Mouse (Mus musculus): ENCODE measurements around the gene Mpv17l.
A peak's percentile ranks its signal among the peaks of the same experiment; 100 is the strongest.
"Not testable (repeated sequence)": the region's sequence is repeated elsewhere in the genome, so short reads cannot be mapped to it uniquely, and the experiment has no call there.

Mpv17l gene

DNA sequence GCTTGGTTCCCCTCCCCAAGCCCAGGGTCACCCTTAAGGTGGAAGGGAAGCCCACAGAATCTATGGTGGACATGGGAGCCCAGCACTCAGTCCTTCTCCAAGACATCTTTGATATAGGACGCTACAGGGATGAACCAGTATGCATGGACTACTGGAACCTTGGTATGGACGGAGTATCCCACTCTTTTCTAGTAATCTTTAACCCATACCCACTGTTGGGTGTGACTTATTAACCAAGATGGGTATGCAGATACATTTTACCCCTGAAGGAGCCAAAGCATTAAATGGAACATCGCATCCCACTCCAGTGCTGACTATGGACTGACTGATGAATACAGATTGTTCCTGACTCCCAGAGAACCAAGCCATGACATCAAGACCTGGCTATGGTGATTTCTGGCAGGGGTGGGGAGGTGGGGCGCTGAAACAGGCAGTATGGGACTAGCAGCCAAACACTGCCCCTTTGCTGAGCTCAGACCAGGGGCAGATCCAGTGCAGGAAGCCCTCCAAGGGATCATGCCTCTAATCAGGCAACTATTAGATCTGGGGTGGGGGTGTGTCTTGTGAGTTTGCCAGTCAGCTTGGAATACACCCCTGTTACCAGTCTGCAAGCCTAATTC, 24.6 kb downstream of the Mpv17l start:
- no peak for DNase-seq (ENCODE audit: low read depth, low spot score)

DNA sequence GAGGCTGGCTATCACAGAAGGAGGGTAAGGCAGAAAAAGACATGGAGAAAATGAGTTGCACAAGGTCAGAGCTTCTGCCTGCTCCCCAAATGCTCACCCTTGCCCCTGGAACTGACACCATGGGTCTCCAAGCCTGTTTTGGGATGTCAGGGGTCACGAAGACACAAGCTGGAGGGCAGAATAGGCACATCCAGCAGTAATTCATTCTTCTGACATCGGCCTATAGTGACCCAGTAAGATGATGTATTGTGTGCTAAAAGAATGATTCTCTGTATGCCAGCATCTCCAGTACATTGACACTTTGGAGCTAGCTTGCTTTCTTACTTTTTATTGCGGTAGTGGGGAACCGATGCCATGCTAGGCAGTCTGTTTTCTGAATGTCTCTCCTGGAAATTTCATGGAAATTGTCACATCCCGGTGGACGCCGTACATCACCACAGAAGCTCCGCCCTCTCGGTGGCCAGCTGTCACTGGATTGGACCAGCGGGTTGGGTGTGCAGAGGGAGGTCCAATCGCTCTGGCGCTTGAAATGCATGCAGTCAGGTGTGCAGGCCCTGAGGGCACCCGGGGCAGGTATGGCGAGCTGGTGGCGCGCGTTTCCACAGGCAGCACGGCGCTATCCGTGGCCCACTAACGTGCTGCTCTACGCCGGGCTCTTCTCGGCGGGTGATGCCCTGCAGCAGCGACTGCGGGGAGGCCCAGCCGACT, 37.3 kb downstream of the Mpv17l start:
- DNase-seq (ENCODE audit: low read depth, low spot score): peak; percentile 46

DNA sequence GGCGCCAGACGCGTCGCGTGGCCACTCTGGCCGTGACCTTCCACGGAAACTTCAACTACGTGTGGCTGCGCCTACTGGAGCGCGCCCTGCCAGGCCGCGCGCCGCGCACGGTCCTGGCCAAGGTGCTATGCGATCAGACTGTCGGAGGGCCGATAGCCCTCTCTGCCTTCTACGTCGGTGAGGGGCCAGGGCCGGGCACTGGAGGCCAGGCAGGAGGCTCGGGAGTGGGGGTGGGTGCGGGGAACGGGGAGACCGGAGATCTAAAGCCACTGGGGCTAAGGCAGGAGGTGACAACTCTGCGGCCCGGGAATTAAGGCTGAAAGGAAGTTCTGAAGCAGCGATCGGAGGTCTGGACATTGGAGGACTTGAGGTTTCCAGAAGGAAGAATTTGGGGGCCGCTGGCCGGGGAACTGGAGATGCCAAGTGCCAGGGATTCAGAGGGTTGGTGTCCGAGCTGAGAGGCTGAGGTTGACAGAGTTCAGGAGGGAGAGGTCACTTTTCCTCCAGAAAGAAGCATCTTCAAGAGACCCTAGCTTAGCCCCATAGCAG, 38.0 kb downstream of the Mpv17l start:
- DNase-seq (ENCODE audit: low read depth, low spot score): no peak

DNA sequence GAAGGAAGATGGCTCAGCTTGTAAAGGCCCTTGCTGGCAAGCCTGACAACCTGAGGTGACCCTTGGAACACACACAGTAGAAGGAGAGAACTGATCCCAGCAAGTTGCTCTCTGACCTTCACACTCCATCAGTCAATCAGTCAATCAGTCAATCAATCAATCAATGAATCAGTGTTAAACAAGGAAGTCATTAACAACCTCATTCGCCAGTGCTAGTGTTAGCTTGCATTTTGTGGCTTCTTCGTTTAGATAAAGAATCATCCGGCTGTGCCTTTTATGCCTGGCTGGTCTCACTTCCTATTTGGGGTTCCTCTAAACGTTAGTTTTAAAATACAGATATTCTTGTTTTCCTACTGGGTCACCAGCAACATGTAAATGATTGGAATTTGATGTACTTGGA, 41.2 kb downstream of the Mpv17l start:
- DNase-seq (ENCODE audit: low read depth, low spot score): no peak

DNA sequence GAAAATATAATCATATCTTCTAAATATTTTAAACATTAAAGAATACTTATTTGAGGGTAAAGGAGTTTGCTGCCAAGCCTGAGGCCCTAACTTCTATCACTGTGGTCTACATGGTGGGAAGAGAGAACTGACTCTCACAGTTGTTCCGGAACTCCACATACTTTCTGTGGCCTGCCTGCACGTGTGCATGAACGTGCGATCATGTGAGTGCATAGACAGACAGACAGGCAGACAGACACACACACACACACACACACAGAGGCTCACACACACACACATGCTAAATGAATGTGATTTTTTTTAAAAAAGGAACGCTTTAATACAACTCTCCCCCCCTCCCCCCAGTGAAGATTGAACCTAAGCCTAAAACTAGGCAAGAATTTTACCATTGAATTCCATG, 41.8 kb downstream of the Mpv17l start:
- DNase-seq (ENCODE audit: low read depth, low spot score): no peak

DNA sequence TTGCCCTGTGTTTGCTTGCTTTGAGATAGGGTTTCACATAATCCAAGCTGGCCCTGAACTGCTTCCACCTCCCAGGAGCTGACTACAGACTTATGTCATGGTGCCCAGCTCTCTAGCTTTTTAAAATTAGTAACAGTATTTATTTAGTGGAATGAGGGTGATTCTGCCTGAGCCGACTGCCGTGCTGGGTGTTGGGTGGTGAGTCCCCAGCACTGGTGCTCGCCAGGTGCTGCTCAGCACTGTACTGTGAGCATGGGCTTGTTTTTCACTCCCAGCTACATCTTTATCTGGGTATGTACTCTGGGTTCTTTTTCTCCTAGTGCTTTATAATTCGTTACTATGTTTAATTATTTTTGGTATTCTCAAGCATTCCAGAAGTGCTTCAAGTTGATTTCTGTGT, 42.2 kb downstream of the Mpv17l start:
- DNase-seq (ENCODE audit: low read depth, low spot score): no peak

DNA sequence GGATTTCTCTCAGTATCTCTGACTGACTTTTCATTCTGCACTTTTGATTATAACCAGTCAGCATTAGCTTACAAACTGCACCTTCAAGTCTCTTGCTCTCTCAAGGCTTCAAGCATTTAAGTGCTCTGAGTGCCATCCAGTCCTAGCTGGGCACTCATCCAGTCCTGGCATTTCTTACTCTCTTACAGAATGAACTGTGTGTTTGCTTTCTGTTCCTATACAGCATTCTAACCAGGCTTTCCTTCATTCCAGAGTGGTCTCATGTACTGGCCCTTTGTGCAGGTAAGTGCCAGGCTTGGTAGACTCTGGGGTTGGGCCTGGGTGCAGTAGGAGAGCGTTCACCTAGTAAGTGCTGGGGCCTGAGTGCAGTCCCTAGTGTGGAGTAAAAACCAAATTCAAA, 43.3 kb downstream of the Mpv17l start:
- no peak for DNase-seq (ENCODE audit: low read depth, low spot score)

DNA sequence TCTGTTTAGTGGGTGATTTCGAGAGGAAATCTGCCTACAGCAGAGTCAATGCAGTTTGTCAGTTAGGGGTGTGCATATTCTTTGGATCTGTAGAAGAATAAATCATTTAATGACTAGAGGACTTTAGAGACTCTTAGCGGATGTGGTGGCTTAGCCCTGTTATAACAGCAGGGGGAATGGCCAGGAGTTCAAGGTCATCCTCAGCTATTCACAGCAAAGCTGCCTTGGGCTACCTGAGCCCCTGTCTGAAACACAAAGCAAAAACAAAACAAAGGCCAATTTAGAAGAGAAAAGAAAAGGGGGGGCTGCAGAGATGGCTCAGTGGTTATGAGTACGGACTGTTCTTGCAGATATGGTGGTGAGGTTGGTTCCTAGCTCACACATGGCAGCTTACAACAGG, 48.3 kb downstream of the Mpv17l start:
- DNase-seq (ENCODE audit: low read depth, low spot score): no peak

DNA sequence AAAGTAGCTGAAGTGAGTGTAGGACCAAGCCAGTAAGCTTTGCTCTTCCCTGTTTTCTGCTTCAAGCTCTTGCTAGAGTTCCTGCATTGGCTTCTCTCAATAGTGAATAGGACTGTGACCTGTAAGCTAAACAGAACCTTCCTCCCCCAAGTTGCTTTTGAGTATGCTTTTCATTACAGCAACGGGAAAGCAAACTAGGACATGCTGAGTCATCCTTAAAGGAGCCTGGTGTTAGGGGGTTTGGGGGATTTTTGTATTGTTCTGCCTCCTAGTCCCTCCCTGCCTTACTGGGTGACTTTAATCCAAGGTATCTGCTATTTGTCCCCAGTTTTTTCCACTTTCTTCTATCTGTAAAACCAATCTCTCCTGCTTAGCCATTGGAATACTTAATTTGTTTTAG, 59.1 kb downstream of the Mpv17l start:
- no peak for DNase-seq (ENCODE audit: low read depth, low spot score)

DNA sequence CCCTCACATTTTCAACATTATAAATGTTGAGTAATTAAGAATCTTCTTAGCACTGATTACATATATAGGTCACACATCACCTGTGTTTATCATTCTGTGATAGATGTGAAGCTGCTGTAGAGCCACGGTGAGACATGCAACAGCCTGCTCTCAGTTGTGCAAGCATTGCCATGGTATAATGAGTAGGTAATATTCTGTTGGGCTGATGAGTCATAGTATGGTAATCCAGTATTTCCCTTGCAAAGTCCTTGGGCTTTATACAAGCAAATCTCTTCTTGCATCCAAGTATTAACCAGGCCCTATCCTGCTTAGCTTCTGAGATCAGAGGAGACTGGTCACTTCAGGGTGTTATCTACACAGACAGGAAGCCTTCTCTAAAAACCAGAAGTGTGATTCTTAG, 66.1 kb downstream of the Mpv17l start:
- no peak for DNase-seq (ENCODE audit: low read depth, low spot score)

DNA sequence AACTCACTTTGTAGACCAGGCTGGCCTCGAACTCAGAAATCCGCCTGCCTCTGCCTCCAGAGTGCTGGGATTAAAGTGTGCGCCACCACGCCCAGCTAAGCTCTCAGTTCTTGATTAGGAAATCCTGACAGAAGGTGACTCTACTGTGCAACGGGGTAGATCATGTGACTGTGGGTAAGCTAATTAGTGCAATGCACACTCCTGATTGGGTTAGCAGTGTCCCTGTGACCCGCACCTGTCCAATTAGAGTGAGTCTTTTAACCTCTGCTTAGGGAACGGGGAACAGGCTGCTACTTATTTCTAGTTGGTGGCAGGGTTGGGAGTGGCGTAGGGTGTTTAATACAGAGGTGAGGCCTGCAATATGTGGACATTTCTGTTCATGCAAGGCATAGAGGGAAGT, 69.1 kb downstream of the Mpv17l start:
- no peak for DNase-seq (ENCODE audit: low read depth, low spot score)

DNA sequence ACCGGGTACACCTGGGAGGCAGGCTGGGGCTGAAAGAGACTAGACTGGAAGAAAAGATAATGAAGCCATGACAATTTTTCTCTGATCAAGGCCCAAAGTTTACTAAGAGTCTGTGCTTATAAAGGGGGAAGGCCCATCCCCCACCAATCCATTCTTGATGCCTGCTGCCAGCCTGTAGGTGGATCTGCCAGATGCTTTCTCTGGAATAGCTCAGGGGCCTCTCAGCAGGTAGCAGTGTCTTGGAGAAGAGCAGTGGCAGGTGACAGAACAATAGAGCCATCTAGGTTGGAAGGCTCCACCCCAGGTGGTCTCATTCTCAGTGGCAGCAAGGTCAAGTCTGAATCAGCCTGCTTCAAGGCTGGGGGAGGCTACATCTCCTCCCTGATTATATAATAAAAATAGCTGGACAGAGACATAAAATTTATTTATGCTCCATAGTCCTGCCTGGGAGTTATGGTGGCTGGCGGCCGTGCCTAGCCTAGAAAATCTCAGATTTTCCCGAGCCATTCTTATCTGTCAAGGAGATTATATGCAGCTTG, 73.5 kb downstream of the Mpv17l start:
- DNase-seq (ENCODE audit: low read depth, low spot score): not testable (repeated sequence)

DNA sequence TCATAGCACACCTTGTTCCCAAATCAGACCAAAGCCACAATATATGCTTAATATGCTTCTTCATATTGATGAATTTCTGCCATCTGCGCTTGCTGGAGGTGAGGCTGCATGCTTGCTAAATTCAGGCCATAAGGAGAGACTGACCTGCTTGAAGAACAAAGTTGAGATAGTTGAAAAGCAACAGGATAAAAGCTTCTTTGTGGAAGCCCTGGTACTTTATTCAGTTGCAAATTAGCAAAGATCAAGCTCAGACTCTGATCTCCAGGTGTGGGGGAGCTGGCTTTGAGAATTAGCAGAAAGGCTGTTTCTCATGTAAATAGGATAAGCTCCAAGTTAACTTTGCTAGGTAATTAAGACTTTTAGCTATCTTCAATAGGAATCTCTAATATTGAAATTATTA, 74.1 kb downstream of the Mpv17l start:
- not testable (repeated sequence) for DNase-seq (ENCODE audit: low read depth, low spot score)

DNA sequence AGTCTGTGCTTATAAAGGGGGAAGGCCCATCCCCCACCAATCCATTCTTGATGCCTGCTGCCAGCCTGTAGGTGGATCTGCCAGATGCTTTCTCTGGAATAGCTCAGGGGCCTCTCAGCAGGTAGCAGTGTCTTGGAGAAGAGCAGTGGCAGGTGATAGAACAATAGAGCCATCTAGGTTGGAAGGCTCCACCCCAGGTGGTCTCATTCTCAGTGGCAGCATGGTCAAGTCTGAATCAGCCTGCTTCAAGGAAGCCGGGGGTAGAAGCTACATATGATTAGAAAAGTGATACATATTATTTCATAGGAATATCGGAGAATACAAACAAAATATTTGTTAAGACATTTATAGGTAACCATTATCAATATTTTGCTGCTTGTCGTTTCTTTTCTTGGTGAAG, 78.8 kb downstream of the Mpv17l start:
- not testable (repeated sequence) for DNase-seq (ENCODE audit: low read depth, low spot score)

DNA sequence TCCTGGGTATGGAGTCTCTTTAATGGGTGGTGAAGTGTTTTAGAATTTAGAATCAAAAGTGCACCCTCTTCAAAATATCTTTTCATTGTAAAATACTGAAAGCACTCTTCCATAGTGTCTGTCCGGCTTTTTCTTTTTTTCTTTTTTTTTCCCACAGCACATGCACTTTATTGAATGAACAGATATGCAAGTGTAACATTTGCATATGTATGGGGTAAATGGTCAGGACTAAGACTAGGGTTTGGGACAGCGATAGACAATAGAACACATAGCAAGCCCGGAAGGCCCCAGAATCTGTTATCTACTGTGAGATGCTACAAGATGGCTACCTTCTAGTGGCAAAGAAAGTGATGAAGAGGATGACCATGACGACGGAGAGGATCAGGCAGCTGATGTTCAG, 80.2 kb downstream of the Mpv17l start:
- no peak for DNase-seq (ENCODE audit: low read depth, low spot score)

DNA sequence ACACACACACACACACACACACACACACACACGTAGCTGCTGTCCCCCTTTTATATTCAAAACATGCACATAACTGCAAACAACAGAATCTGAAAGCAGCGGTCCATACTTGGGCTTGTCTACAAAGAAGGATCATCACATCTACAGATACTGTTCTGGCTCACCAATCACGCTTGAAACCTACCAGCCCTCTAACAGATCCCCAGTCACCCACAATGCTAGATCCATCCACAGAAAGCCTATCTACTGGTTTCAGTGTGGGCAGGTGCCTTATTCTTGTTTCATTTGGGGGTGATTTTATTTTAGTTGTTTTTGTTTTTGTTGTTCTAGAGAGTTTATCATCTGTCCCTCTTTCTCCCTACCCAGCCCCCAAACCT, 83.2 kb downstream of the Mpv17l start:
- no peak for DNase-seq (ENCODE audit: low read depth, low spot score)

DNA sequence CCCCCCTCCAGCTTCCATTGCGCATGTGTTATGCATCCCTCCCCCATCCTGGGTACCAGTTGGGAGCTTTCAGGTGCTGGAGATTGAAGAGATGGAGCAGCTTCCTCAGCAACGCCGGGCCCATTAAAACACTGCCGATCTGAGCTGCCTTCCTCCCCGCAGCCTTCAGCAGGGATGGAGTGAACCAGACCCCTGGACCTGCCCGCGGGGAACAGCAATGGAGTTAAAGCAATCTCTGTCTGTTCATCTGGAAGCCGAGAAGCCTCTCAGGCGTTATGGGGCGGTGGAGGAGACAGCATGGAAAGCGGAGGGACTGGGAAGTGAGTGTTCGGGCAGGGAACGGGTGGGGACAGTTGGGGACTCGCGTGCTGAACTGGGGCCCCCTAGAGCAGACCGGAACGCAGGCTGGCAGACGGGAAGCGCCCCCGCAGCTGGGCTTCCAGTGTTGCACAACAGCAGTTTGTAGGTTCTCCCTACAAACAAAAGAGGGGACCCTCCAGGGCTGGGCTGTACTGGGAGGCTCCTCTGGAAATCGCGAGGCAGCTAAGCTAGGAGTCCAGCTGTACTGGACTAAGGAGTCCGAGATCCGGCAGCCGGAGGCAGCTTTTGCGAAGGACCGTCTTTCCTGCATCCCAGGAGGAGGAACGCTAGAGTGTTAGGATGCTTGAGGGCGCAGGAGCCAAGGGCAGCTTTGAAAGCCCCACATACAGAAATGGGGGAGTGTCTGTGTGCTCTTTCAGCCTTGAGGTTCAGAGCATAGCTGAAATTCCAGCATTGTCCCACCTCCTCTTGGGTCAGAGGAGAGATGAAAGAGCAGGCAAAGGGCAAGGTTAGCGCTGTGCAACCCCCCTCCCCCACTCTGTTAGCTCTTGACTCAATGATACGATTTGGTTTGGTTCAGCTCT, 83.9 kb downstream of the Mpv17l start, which contains the start of the genes 2900011O08Rik and Ifitm7:
Gene 2900011O08Rik, plus strand, starts transcription at position 31 of the 905 bp plus-strand sequence.
Gene Ifitm7, minus strand, starts transcription at position 315 of the 905 bp plus-strand sequence.
- DNase-seq (ENCODE audit: low read depth, low spot score): no peak

DNA sequence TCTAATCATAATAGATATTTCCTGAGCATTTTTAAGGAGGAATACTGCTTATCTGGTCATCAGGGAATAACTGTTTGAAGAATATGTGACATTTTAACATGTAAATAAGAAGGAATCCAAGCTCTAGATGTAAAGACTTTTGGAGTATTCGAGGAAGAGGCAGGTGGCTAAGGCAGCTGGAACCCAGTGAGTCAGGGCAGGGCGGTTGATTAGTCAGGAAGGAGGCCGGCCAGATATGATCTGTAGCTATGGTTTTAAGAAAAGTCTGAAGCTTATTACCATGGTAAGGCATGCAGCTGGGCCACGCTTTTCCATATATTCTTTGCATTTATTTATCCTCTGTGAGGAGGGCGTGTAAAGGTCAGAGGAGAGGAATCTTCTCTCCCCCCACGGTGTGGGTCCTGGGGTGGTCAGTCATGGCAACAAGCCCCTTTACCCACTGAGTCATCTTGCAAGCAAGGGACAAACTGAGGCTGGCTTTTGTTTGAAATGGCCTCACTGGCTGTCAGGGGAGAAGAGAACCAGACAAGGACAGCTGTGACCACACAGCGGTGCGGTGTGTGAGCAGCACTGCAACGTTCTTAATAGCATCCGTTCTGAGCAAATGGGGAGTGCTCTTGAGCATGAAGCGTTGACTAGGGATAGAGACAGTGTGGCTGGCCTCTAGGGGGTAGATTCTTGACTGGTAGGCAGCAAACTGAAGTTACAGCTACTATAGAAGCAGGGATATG, 89.7 kb downstream of the Mpv17l start:
- no peak for DNase-seq (ENCODE audit: low read depth, low spot score)

DNA sequence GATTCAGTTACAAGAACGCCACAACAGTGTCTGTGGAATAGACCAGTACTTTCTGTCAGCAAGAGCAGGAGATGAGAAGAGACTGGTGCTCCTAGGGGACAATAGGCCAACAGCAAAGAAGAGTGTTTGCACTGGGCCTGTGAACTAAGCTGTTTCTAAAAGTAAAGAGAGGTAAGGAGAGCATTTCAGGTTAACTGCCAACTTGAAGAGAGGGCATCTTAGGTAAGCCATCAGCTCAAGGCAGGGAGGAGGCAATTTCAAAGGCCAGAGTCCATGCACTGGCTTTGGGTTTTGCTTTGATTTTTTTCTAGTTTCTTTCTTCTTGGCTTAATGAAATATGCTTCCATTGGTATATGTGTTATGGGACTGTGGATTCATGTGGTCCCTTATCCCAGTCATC, 91.1 kb downstream of the Mpv17l start:
- DNase-seq (ENCODE audit: low read depth, low spot score): no peak

DNA sequence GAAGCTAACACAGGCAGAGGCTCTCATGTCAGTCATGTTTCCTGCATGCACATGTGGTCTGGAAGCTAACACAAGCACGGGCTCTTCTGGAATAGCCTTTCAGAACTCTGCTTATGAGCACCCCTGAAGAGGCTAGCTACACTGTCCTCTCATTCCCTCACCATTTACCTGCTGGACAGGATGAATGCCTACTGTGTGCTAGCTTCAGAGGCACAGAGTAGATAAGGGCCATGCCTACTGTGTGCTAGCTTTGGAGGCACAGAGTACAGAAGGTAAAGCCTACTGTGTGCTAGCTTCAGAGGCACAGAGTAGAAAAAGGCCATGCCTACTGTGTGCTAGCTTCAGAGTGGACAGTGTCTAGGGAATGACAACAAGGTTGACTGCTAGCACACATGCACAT, 91.5 kb downstream of the Mpv17l start:
- DNase-seq (ENCODE audit: low read depth, low spot score): no peak

All from retina, postnatal 7 days (tissue).